Comparison of ENCODE assay signal across 10 mouse cellular contexts in the genomic region with DNA sequence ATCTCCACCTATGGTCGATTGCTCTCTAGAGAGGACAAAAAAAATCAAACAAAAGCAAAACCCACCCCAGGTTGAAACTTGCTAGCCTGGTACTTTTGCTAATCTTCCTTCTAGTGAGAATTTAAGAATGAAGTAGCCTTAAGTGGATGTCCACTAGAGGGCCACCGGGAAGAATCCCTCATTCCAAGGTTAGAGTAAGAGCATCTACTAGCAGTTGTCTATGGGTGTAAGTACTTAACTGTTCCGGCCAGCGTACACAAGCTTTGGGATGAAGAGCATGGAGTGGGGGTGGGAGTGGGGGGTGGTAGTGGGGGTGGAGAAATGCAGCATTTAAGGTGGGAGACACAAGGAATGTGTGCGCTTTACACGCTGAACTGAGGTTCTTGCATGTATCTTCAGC. TPM values are rescaled to one million over a fixed set of nuclear protein-coding genes. Genes with fewer than 3 reads are reported as not detected.
DNase-seq lines count a peak whose midpoint lies in the region; ATAC-seq and TF ChIP-seq lines count a peak whose summit lies in the region.
"Had no signal": no experiment of that assay in that cellular context is flagged by ENCODE, and none has a peak within 500 bp of the region (broad histone marks: within the 10 kb centered on the region; RNA-seq: fewer than 3 reads in every experiment).

No protein-coding gene starts in this region.

- TF ChIP-seq EP300 in CH12.LX (IDR thresholded peaks at IDR 0.05; ENCODE audit: low read length), result no peak

- no peak for ATAC-seq in hindbrain, embryonic 12.5 days (ENCODE audit: low FRiP score)
- ATAC-seq in Patski, result peak; percentile 74
- no peak for ATAC-seq in embryonic facial prominence, embryonic 14.5 days (ENCODE audit: low read depth)
- peak; percentile 75 for ATAC-seq in megakaryocyte progenitor cell, adult 5-6 weeks (replicated peaks; ENCODE audit: poor library complexity)

- no peaks in the 10 kb centered on the region for H3K27me3 ChIP-seq in hindbrain, embryonic 10.5 days (ENCODE audit: insufficient read depth, poor library complexity, severe bottlenecking)
- H3K27me3 ChIP-seq in hindbrain, embryonic 12.5 days, result no peaks in the 10 kb centered on the region
- H3K27me3 ChIP-seq in CH12.LX (replicated peaks), result no peaks in the 10 kb centered on the region
- H3K27me3 ChIP-seq in Patski, result no peaks in the 10 kb centered on the region
- no peaks in the 10 kb centered on the region for H3K27me3 ChIP-seq in embryonic facial prominence, embryonic 14.5 days (replicated peaks; ENCODE audit: control insufficient read depth, insufficient read depth, low read length)
- H3K27me3 ChIP-seq: hindbrain, embryonic 15.5 days had no signal

- no peak overlapping the region for H3K4me3 ChIP-seq in hindbrain, embryonic 10.5 days
- H3K4me3 ChIP-seq in hindbrain, embryonic 12.5 days, result no peak overlapping the region
- no peak overlapping the region for H3K4me3 ChIP-seq in CH12.LX (replicated peaks in 1 of 3; ENCODE audit: low read depth in 2 of 3, low read length in 2 of 3, poor library complexity in 1 of 3)
- H3K4me3 ChIP-seq in embryonic facial prominence, embryonic 14.5 days (ENCODE audit: low read depth, low read length), result no peak overlapping the region
- H3K4me3 ChIP-seq: hindbrain, embryonic 15.5 days had no signal

- DNase-seq in hindbrain, embryonic 10.5 days (ENCODE audit: low spot score), result peak; percentile 50
- peak; percentile 34 for DNase-seq in CH12.LX (ENCODE audit: extremely low read depth)
- no peak for DNase-seq in Patski (ENCODE audit: low read depth, low spot score)
- DNase-seq in embryonic facial prominence, embryonic 14.5 days (ENCODE audit: low spot score), result peak; percentile 60
- no peak for DNase-seq in B cell, adult 2 months
- no peak for DNase-seq in thymus, postnatal 25 days

- no peak overlapping the region for H3K27ac ChIP-seq in hindbrain, embryonic 10.5 days
- H3K27ac ChIP-seq in hindbrain, embryonic 12.5 days, result no peak overlapping the region
- no peak overlapping the region for H3K27ac ChIP-seq in CH12.LX (ENCODE audit: insufficient read depth, low read depth)
- no peak overlapping the region for H3K27ac ChIP-seq in embryonic facial prominence, embryonic 14.5 days (replicated peaks; ENCODE audit: low read depth, low read length)
- H3K27ac ChIP-seq: hindbrain, embryonic 15.5 days; macrophage had no signal

- CTCF ChIA-PET in Patski (lab: Charles Lee), result interaction anchor here (0.9 to 3.3 kb wide), 5 partner anchors 9 to 35 kb away, joined by 3 to 21 read pairs (median 13); a partner anchor contains a TSS

- POLR2A ChIA-PET in Patski (lab: Charles Lee), result interaction anchor here (0.6 kb wide), 1 partner anchor 263 kb away, joined by 3 read pairs; no protein-coding TSS in a partner anchor

- no peak for TF ChIP-seq POLR2A in CH12.LX (IDR thresholded peaks at IDR 0.05; ENCODE audit: low read depth, low read length)

- peak; percentile 47 for TF ChIP-seq RAD21 in CH12.LX (IDR thresholded peaks at IDR 0.05; ENCODE audit: low read depth, low read length)

- H3K79me2 ChIP-seq in CH12.LX (replicated peaks; ENCODE audit: control insufficient read depth, extremely low read depth, insufficient read depth, poor library complexity, severe bottlenecking), result no peaks in the 10 kb centered on the region

- H3K9me3 ChIP-seq in hindbrain, embryonic 10.5 days, result no peaks in the 10 kb centered on the region
- H3K9me3 ChIP-seq in hindbrain, embryonic 12.5 days (replicated peaks), result no peaks in the 10 kb centered on the region
- H3K9me3 ChIP-seq in CH12.LX (replicated peaks; ENCODE audit: low read length), result no peaks in the 10 kb centered on the region
- no peaks in the 10 kb centered on the region for H3K9me3 ChIP-seq in embryonic facial prominence, embryonic 14.5 days (ENCODE audit: control insufficient read depth, low read length)
- H3K9me3 ChIP-seq: hindbrain, embryonic 15.5 days had no signal

- dilution Hi-C loops in CH12.LX (cut with MboI; ENCODE audit: extremely low pct_ligation_motif_present, extremely low pct_unique_long_range_greater_than_20kb, low sequenced_read_pairs), result no loop called here

- H3K4me1 ChIP-seq in hindbrain, embryonic 10.5 days (replicated peaks), result peaks cover 20% of the 10 kb centered on the region
- no peaks in the 10 kb centered on the region for H3K4me1 ChIP-seq in hindbrain, embryonic 12.5 days
- 0 out of 4 replicates have a peak, but pooled peaks cover 0 to 2% of the 10 kb centered on the region in 2 experiments for H3K4me1 ChIP-seq in CH12.LX (ENCODE audit: control insufficient read depth in 1 of 2, insufficient read depth in 2 of 2)
- H3K4me1 ChIP-seq in embryonic facial prominence, embryonic 14.5 days (ENCODE audit: control insufficient read depth, insufficient read depth, low read length), result no peaks in the 10 kb centered on the region
- H3K4me1 ChIP-seq: hindbrain, embryonic 15.5 days had no signal

- no peak overlapping the region for H3K4me2 ChIP-seq in hindbrain, embryonic 12.5 days (replicated peaks)
- H3K4me2 ChIP-seq in CH12.LX (ENCODE audit: insufficient read depth, low read depth, poor library complexity, severe bottlenecking), result no peak overlapping the region
- H3K4me2 ChIP-seq in embryonic facial prominence, embryonic 14.5 days (ENCODE audit: low read depth, low read length), result no peak overlapping the region
- H3K4me2 ChIP-seq: hindbrain, embryonic 15.5 days had no signal

- WGBS in hindbrain, embryonic 10.5 days, result 55% methylated on average over 6 of the region's 6 CpGs
- WGBS in hindbrain, embryonic 12.5 days, result 52% methylated on average over 6 of the region's 6 CpGs
- 53% methylated on average over 6 of the region's 6 CpGs for WGBS in embryonic facial prominence, embryonic 14.5 days

- H3K9ac ChIP-seq in hindbrain, embryonic 12.5 days, result no peak overlapping the region
- H3K9ac ChIP-seq in CH12.LX (ENCODE audit: insufficient read depth, low read depth), result no peak overlapping the region
- no peak overlapping the region for H3K9ac ChIP-seq in embryonic facial prominence, embryonic 14.5 days (ENCODE audit: low read depth, low read length)
- H3K9ac ChIP-seq: hindbrain, embryonic 15.5 days had no signal

- H3K36me3 ChIP-seq in hindbrain, embryonic 10.5 days, result no peaks in the 10 kb centered on the region
- no peaks in the 10 kb centered on the region for H3K36me3 ChIP-seq in hindbrain, embryonic 12.5 days
- H3K36me3 ChIP-seq in CH12.LX (replicated peaks in 1 of 2; ENCODE audit: control insufficient read depth in 1 of 2, insufficient read depth in 1 of 2, low read length in 1 of 2), result no peaks in the 10 kb centered on the region
- H3K36me3 ChIP-seq in embryonic facial prominence, embryonic 14.5 days (ENCODE audit: control insufficient read depth, insufficient read depth, low read length), result no peaks in the 10 kb centered on the region
- H3K36me3 ChIP-seq: hindbrain, embryonic 15.5 days had no signal

- in situ Hi-C loops in CH12.LX (cut with MboI; ENCODE audit: low pct_ligation_motif_present, low pct_unique_long_range_greater_than_20kb, low sequenced_read_pairs) (no loop called here), Patski (cut with MboI; ENCODE audit: low pct_unique_long_range_greater_than_20kb) (loop anchor here (5.0 kb wide), 1 partner anchor 691 kb away; no protein-coding TSS in a partner anchor)

- TF ChIP-seq CTCF in CH12.LX (conservative IDR thresholded peaks at IDR 0.05 in 1 of 2, IDR thresholded peaks at IDR 0.05 in 1 of 2; ENCODE audit: low read depth in 2 of 2, low read length in 2 of 2) (peak; percentile 46 to 71; a peak in 3 of 4 replicates), Patski (IDR thresholded peaks at IDR 0.05) (peak; percentile 63)

TF ChIP-seq in CH12.LX, 34 proteins besides CTCF, POLR2A, EP300 and RAD21:
- TF ChIP-seq PAX5 (IDR thresholded peaks at IDR 0.05; ENCODE audit: low read length) (no peak), SMC3 (IDR thresholded peaks at IDR 0.05; ENCODE audit: low read depth, low read length) (peak; percentile 57)

RNA-seq across cellular contexts. Expression of a gene that starts 17.4 kb away (rescaled TPM):
- 51.3 and 53.8 TPM in 2 replicates for polyA plus RNA-seq in hindbrain, embryonic 10.5 days (2016; fragmentation: Nextera tagmentation; extraction: Ambion mirVana)
- polyA plus RNA-seq in hindbrain, embryonic 12.5 days (2016; fragmentation: Nextera tagmentation; extraction: Ambion mirVana), result 46.4 and 47.5 TPM in 2 replicates
- 77.9 and 97.6 TPM in 2 replicates for total RNA-seq in CH12.LX (2012; rRNA removed)
- total RNA-seq in CH12.LX (2014; rRNA removed), result 163 and 183 TPM in 2 replicates
- polyA plus RNA-seq in CH12.LX (2012; ENCODE audit: insufficient read length, low read depth), result 143 and 154 TPM in 2 replicates
- 96.9 TPM for polyA plus RNA-seq in Patski (2021)
- polyA plus RNA-seq in embryonic facial prominence, embryonic 14.5 days (2014; fragmentation: Nextera tagmentation; extraction: Ambion mirVana), result 45.8 and 46.4 TPM in 2 replicates
- 42.0 and 45.9 TPM in 2 replicates for total RNA-seq in megakaryocyte progenitor cell, adult 5-6 weeks (2015)
- 47.6 and 61.4 TPM in 2 replicates for total RNA-seq in megakaryocyte progenitor cell, adult 5-6 weeks (2017)

RNA-seq across cellular contexts. Expression of a gene that starts 19.2 kb away (rescaled TPM):
- polyA plus RNA-seq in hindbrain, embryonic 10.5 days (2016; fragmentation: Nextera tagmentation; extraction: Ambion mirVana), result 370 and 465 TPM in 2 replicates
- 300 and 313 TPM in 2 replicates for polyA plus RNA-seq in hindbrain, embryonic 12.5 days (2016; fragmentation: Nextera tagmentation; extraction: Ambion mirVana)
- total RNA-seq in CH12.LX (2012; rRNA removed) (490 and 629 TPM in 2 replicates), CH12.LX (2014; rRNA removed) (590 and 677 TPM in 2 replicates)
- polyA plus RNA-seq in CH12.LX (2012; ENCODE audit: insufficient read length, low read depth) (850 and 889 TPM in 2 replicates), Patski (2021) (347 TPM)
- polyA plus RNA-seq in embryonic facial prominence, embryonic 14.5 days (2014; fragmentation: Nextera tagmentation; extraction: Ambion mirVana), result 333 and 352 TPM in 2 replicates
- 424 and 430 TPM in 2 replicates for total RNA-seq in megakaryocyte progenitor cell, adult 5-6 weeks (2015)
- total RNA-seq in megakaryocyte progenitor cell, adult 5-6 weeks (2017), result 161 and 224 TPM in 2 replicates

Comparison
In these comparisons a context has a peak if more than half of its experiments do, and no peak if none do; other contexts are left out.
1. DNase-seq: peak in hindbrain, embryonic 10.5 days (single experiment), CH12.LX (single experiment) and embryonic facial prominence, embryonic 14.5 days (single experiment); none in Patski (single experiment), B cell, adult 2 months (0 of 2) and thymus, postnatal 25 days (single experiment).
2. ATAC-seq: peak in Patski (single experiment) and megakaryocyte progenitor cell, adult 5-6 weeks (single experiment); none in hindbrain, embryonic 12.5 days (single experiment) and embryonic facial prominence, embryonic 14.5 days (single experiment).